Mouse (Mus musculus) limb, embryonic 14.5 days (tissue): ENCODE results near the gene Wdpcp. TPM values are rescaled to one million over a fixed set of nuclear protein-coding genes. Genes with fewer than 3 reads are reported as not detected.

Experiments
- ATAC-seq: fragments of 200-750 bp; cut with Nextera tagmentation; 2 replicates; pipeline ENCODE4 v1.8.0; 2017; ENCODE audit warnings: low read depth, moderate number of reproducible peaks, moderate TSS enrichment; ENCODE audit not compliant: low FRiP score
- DNase-seq: peaks from one replicate; pipeline ENCODE4 v3.0.0-alpha.2; 2015; ENCODE audit warnings: low spot score
- H3K27ac ChIP-seq: fragments of 300-500 bp; sonication (generic); replicated peaks from 2 replicates; pipeline ENCODE4 v1.5.1; 2014; ENCODE audit warnings: low read depth, mild to moderate bottlenecking, low read length, moderate library complexity, mixed read lengths
- H3K27me3 ChIP-seq: fragments of 300-500 bp; sonication (generic); 2 replicates; pipeline ENCODE4 v1.6.1; 2014; ENCODE audit warnings: low read length, mixed read lengths; ENCODE audit not compliant: control insufficient read depth, insufficient read depth
- H3K36me3 ChIP-seq: fragments of 300-500 bp; sonication (generic); 2 replicates; pipeline ENCODE4 v1.6.1; 2014; ENCODE audit warnings: mild to moderate bottlenecking, low read length, moderate library complexity, mixed read lengths; ENCODE audit not compliant: control insufficient read depth, insufficient read depth
- H3K4me1 ChIP-seq: fragments of 300-500 bp; sonication (generic); 2 replicates; pipeline ENCODE4 v1.6.1; 2014; ENCODE audit warnings: antibody characterized with exemption, low read length, mixed read lengths; ENCODE audit not compliant: control insufficient read depth, insufficient read depth
- H3K4me2 ChIP-seq: fragments of 300-500 bp; sonication (generic); replicated peaks from 2 replicates; pipeline ENCODE4 v1.6.1; 2014; ENCODE audit warnings: low read depth, mild to moderate bottlenecking, low read length, moderate library complexity; ENCODE audit not compliant: severe bottlenecking
- H3K4me3 ChIP-seq: fragments of 300-500 bp; sonication (generic); replicated peaks from 2 replicates; pipeline ENCODE4 v1.5.1; 2014; ENCODE audit warnings: low read length
- H3K9ac ChIP-seq: fragments of 300-500 bp; sonication (generic); 2 replicates; pipeline ENCODE4 v1.6.1; 2014; ENCODE audit warnings: mild to moderate bottlenecking, low read depth, low read length, moderate library complexity; ENCODE audit not compliant: severe bottlenecking
- H3K9me3 ChIP-seq: fragments of 300-500 bp; sonication (generic); 2 replicates; pipeline ENCODE4 v1.6.1; 2016; ENCODE audit warnings: low read length; ENCODE audit not compliant: control insufficient read depth
- POLR2A ChIP-seq: fragments of 200-500 bp; IDR thresholded peaks from 2 replicates; pipeline ENCODE4 v1.8.0; 2012; ENCODE audit warnings: inconsistent platforms, mild to moderate bottlenecking, moderate library complexity, borderline replicate concordance; ENCODE audit not compliant: insufficient read depth, insufficient read length; ENCODE audit errors: extremely low read depth
- WGBS: fragments of 180-500 bp; shearing (Covaris S2); extraction: QIAGEN DNeasy Blood & Tissue Kit; methylation state at CpG from one replicate; pipeline ENCODE4 v1.1.7; 2014; 5-methylcytosine and 5-hydroxymethylcytosine counted together
- polyA plus RNA-seq, 2 experiments: library from polyadenylated mRNA; depleted of rRNA in 1 of 2; stranded (reverse) in 1 of 2; unstranded in 1 of 2; fragments of >200 nt; fragmentation: Nextera tagmentation in 1 of 2; extraction: Ambion mirVana in 1 of 2; gene quantifications; 2 replicates each; pipeline versions ENCODE4 v1.2.1 to v1.2.3; 2012 to 2014

Wdpcp gene
- polyA plus RNA-seq, 2 experiments, result 5.4 to 5.9 TPM

DNA sequence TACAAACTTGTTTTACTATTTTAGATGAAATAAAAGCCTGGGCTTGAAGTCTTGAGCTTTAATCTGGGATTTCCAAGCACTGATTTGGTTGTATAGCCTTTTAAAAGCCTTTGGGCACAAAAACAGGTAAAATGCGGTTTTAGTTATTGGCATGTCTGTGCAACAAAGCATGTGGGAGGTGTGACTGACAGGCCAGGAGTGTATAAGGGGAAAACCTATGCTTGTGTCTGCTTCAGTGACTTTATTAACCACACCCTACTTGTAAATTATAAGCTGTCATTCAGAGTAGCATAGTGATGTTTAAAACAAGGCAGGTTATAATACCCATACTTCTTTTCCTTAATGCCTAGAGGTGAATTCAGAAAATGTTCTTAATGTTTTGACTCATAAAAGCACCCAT lies 254.5 kb downstream of the Wdpcp start:
- no peak overlapping the region for H3K4me2 ChIP-seq
- no peaks in the 10 kb centered on the region for H3K9me3 ChIP-seq
- TF ChIP-seq POLR2A, result no peak
- DNase-seq (no peak), ATAC-seq (no peak)
- no peak overlapping the region for H3K27ac ChIP-seq
- WGBS, result 53% methylated on average over 1 of the region's 1 CpGs
- no peak overlapping the region for H3K9ac ChIP-seq
- H3K4me1 ChIP-seq, result no peaks in the 10 kb centered on the region
- no peaks in the 10 kb centered on the region for H3K36me3 ChIP-seq
- H3K27me3 ChIP-seq, result no peaks in the 10 kb centered on the region
- no peak overlapping the region for H3K4me3 ChIP-seq

DNA sequence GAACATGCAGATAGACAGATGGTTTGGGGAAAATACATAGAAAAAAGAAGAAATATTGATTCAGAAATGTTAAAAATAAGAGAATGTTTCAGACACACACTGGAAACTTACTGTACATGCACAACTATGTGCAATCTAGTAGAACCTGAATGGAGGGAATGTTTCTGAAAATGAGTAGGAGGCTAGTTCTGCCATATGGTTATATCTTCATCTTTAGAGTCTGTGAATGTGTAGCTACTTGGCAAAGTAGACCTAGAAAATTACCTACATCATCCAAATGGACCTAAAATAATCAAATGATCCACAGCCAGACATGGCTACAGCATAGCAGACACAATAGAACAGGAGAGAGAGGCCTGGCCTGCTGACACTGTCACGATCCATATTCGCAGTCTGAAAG lies 275.0 kb downstream of the Wdpcp start:
- Histone ChIP-seq H3K27ac (no peak overlapping the region), H3K9ac (no peak overlapping the region), H3K4me2 (no peak overlapping the region), H3K36me3 (no peaks in the 10 kb centered on the region), H3K9me3 (no peaks in the 10 kb centered on the region), H3K4me1 (no peaks in the 10 kb centered on the region), H3K4me3 (no peak overlapping the region), H3K27me3 (no peaks in the 10 kb centered on the region)
- DNase-seq, result no peak
- no peak for TF ChIP-seq POLR2A
- WGBS, result 100% methylated on average over 2 of the region's 2 CpGs
- no peak for ATAC-seq

DNA sequence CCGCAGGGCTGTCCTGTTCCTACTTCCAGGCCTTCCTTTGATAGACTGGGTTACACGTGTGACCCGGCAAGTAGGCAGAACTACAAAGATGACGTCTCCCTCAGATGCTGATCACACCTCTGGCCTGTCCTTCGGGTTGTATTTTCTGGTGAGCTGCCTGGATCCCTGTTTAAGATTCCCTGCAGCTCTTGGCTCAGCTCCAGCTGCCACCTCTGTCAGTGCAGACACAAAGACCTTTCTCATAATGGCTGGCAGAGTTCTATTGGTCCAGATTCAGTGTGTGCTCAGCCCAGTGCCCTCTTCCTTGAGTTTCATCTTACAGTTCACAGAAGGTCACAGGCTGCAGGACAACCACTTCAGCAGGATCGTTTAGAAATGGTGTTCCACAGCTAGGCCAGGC lies 292.0 kb downstream of the Wdpcp start:
- WGBS, result 40% methylated on average over 6 of the region's 6 CpGs
- H3K4me2 ChIP-seq, result no peak overlapping the region
- no peaks in the 10 kb centered on the region for H3K9me3 ChIP-seq
- TF ChIP-seq POLR2A, result no peak
- no peak overlapping the region for H3K9ac ChIP-seq
- H3K4me3 ChIP-seq, result no peak overlapping the region
- no peak overlapping the region for H3K27ac ChIP-seq
- ATAC-seq, result no peak
- no peaks in the 10 kb centered on the region for H3K27me3 ChIP-seq
- no peaks in the 10 kb centered on the region for H3K36me3 ChIP-seq
- DNase-seq, result no peak
- H3K4me1 ChIP-seq, result no peaks in the 10 kb centered on the region

DNA sequence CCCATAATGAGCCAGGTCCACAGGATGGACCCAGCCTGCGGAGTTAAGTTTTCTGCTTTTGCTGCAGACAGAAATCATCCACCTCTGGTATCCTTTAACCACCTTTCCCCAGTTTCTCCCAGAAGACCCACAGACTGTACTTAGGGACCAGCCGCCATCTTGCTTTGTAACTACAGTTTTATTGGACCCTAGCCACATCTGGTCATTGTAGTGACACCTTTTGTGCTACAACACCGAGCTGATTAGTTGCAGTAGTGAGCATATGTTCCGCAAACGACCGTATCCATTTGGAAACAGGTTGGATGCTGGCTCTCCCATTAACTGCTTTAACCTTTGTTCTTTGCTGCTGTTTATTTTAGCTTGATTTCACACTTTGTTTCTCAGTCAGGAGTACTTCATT lies 292.5 kb downstream of the Wdpcp start:
- TF ChIP-seq POLR2A, result no peak
- no peaks in the 10 kb centered on the region for H3K9me3 ChIP-seq
- no peaks in the 10 kb centered on the region for H3K4me1 ChIP-seq
- no peaks in the 10 kb centered on the region for H3K27me3 ChIP-seq
- DNase-seq, result no peak
- H3K27ac ChIP-seq, result no peak overlapping the region
- no peak overlapping the region for H3K4me3 ChIP-seq
- no peak overlapping the region for H3K9ac ChIP-seq
- H3K4me2 ChIP-seq, result no peak overlapping the region
- 0 out of 2 replicates have a peak, but pooled peaks have one; percentile 12 for ATAC-seq
- WGBS, result 41% methylated on average over 6 of the region's 6 CpGs
- H3K36me3 ChIP-seq, result no peaks in the 10 kb centered on the region

DNA sequence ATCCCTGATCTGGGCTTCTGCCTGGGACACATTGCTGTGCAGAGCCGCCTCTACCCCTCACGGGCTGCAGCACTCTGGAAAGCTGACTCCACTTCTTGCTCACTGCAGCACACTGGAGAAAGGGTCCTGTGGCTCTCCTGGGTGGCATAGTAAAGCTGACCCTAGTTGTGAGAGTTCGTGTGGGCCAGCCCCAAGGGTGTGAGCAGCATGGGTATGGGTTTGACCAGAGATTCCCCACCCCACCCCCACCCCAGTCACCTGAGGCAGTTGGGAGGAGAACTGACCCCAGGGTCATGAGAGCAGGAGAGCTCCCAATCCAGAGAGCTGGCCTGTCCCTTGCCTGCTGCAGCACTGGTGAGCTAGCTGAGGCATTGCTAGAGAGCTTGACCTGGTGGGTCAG lies 296.6 kb downstream of the Wdpcp start:
- Histone ChIP-seq H3K9me3 (no peaks in the 10 kb centered on the region), H3K4me2 (no peak overlapping the region), H3K27me3 (no peaks in the 10 kb centered on the region), H3K36me3 (no peaks in the 10 kb centered on the region), H3K4me1 (no peaks in the 10 kb centered on the region), H3K9ac (no peak overlapping the region), H3K27ac (no peak overlapping the region), H3K4me3 (no peak overlapping the region)
- no peak for ATAC-seq
- no peak for DNase-seq
- 69% methylated on average over 3 of the region's 3 CpGs for WGBS
- TF ChIP-seq POLR2A, result no peak

DNA sequence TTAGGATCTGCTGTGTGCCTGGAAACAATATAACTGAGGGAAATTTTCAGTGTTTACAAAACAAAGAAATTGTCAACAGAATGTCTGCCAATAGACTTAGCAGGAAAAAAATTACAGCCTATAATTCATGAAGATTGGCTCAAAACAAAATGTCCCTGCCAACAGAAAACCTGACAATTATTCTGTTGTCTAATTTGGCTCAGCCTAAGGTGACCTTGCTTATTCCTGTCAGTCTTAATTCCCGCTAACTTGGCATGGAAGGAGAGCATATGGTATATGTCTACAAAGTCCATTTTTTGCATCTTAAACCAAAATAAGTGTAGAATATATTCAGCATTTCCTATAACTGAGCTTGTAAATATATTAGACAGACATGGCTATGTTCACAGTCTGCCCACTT lies 298.8 kb downstream of the Wdpcp start:
- ATAC-seq (no peak), DNase-seq (no peak)
- no peak overlapping the region for H3K4me2 ChIP-seq
- no peaks in the 10 kb centered on the region for H3K9me3 ChIP-seq
- no peak overlapping the region for H3K4me3 ChIP-seq
- no peak for TF ChIP-seq POLR2A
- no peaks in the 10 kb centered on the region for H3K4me1 ChIP-seq
- no peaks in the 10 kb centered on the region for H3K36me3 ChIP-seq
- WGBS, result 93% methylated on average over 1 of the region's 1 CpGs
- H3K9ac ChIP-seq, result no peak overlapping the region
- no peaks in the 10 kb centered on the region for H3K27me3 ChIP-seq
- no peak overlapping the region for H3K27ac ChIP-seq
